Mouse (Mus musculus) T-helper 2 cell (primary cell): Measurements from ENCODE around the gene Gm36028.

Experiments used
- in situ Hi-C: fragments of 300-600 bp; cut with MboI, MseI; formaldehyde crosslinking; loops from one replicate; pipeline ENCODE4 v1.15.1; 2025; ENCODE audit warnings: high pct_unique_total_duplicates

Gene Gm36028

GRCm38 (mm10) chr16:37861029-37861428 is at the start of gene Gm36028:
Gene Gm36028, minus strand, starts transcription at chr16:37861146.
- in situ Hi-C loops = loop anchor here (25.0 kb wide), 1 partner anchor 1874 kb away; the partner anchor contains the start of gene Kpna1

- in situ Hi-C loops = no loop called here
Observed at GRCm38 (mm10) chr16:37906456-37906855, 45.5 kb upstream of the Gm36028 start.

GRCm38 (mm10) chr16:37901318-37901717 is 40.4 kb upstream of the Gm36028 start:
- in situ Hi-C loops = no loop called here

GRCm38 (mm10) chr16:37899357-37899756 is 38.4 kb upstream of the Gm36028 start:
- in situ Hi-C loops = no loop called here

- in situ Hi-C loops = no loop called here
Observed at GRCm38 (mm10) chr16:37898790-37899189, 37.8 kb upstream of the Gm36028 start.

GRCm38 (mm10) chr16:37893942-37894341 is 33.0 kb upstream of the Gm36028 start:
- in situ Hi-C loops = no loop called here

- in situ Hi-C loops = no loop called here
Observed at GRCm38 (mm10) chr16:37893381-37893780, 32.4 kb upstream of the Gm36028 start.

- in situ Hi-C loops = no loop called here
Observed at GRCm38 (mm10) chr16:37892667-37893066, 31.7 kb upstream of the Gm36028 start.

- in situ Hi-C loops = no loop called here
Observed at GRCm38 (mm10) chr16:37888986-37889385, 28.0 kb upstream of the Gm36028 start.

GRCm38 (mm10) chr16:37881168-37881567 is 20.2 kb upstream of the Gm36028 start:
- in situ Hi-C loops = no loop called here

- in situ Hi-C loops = no loop called here
Observed at GRCm38 (mm10) chr16:37879750-37880419, 18.9 kb upstream of the Gm36028 start.

GRCm38 (mm10) chr16:37878951-37879505 is 18.1 kb upstream of the Gm36028 start:
- in situ Hi-C loops = no loop called here

- in situ Hi-C loops = no loop called here
Observed at GRCm38 (mm10) chr16:37877406-37877805, 16.5 kb upstream of the Gm36028 start.

GRCm38 (mm10) chr16:37874501-37875235 is 13.7 kb upstream of the Gm36028 start:
- in situ Hi-C loops = loop anchor here (25.0 kb wide), 1 partner anchor 1887 kb away; the partner anchor contains the start of gene Kpna1

GRCm38 (mm10) chr16:37871112-37871715 is 10.3 kb upstream of the Gm36028 start:
- in situ Hi-C loops = loop anchor here (25.0 kb wide), 1 partner anchor 1884 kb away; the partner anchor contains the start of gene Kpna1

- in situ Hi-C loops = loop anchor here (25.0 kb wide), 1 partner anchor 1882 kb away; the partner anchor contains the start of gene Kpna1
Observed at GRCm38 (mm10) chr16:37869470-37870231, 8.7 kb upstream of the Gm36028 start.

- in situ Hi-C loops = loop anchor here (25.0 kb wide), 1 partner anchor 1881 kb away; the partner anchor contains the start of gene Kpna1
Observed at GRCm38 (mm10) chr16:37868506-37869469, 7.8 kb upstream of the Gm36028 start.

GRCm38 (mm10) chr16:37867791-37868505 is 7.0 kb upstream of the Gm36028 start, which contains the start of gene Lrrc58:
Gene Lrrc58, plus strand, starts transcription at chr16:37868389.
- in situ Hi-C loops = loop anchor here (25.0 kb wide), 1 partner anchor 1881 kb away; the partner anchor contains the start of gene Kpna1

- in situ Hi-C loops = loop anchor here (25.0 kb wide), 1 partner anchor 1879 kb away; the partner anchor contains the start of gene Kpna1
Observed at GRCm38 (mm10) chr16:37865841-37866240, 4.9 kb upstream of the Gm36028 start.
